Mouse (Mus musculus) heart, embryonic 14.5 days (tissue): Measurements from ENCODE around the gene Dync1h1. TPM values are rescaled to one million over a fixed set of nuclear protein-coding genes. Genes with fewer than 3 reads are reported as not detected.

Experiments
- ATAC-seq: fragments of 200-750 bp; cut with Nextera tagmentation; 2 replicates; pipeline ENCODE4 v1.8.0; 2017; ENCODE audit warnings: low read depth, moderate TSS enrichment; ENCODE audit not compliant: insufficient number of reproducible peaks, insufficient read depth, low FRiP score
- H3K27ac ChIP-seq, 2 experiments: fragments of 200-500 bp in 1 of 2; fragments of 300-500 bp in 1 of 2; sonication (generic) in 1 of 2; replicated peaks in 1 of 2; 2 replicates each; pipeline ENCODE4 v1.5.1; 2012 to 2014; ENCODE audit warnings: low read depth in 2 of 2, low read length in 2 of 2, control low read depth in 1 of 2, mild to moderate bottlenecking in 1 of 2, mixed read lengths in 1 of 2; ENCODE audit not compliant: control insufficient read depth in 1 of 2, insufficient read depth in 1 of 2
- H3K27me3 ChIP-seq: fragments of 300-500 bp; sonication (generic); 2 replicates; pipeline ENCODE4 v1.6.1; 2014; ENCODE audit warnings: mild to moderate bottlenecking, low read length, control low read depth; ENCODE audit not compliant: control insufficient read depth, insufficient read depth
- H3K36me3 ChIP-seq: fragments of 300-500 bp; sonication (generic); 2 replicates; pipeline ENCODE4 v1.6.1; 2014; ENCODE audit warnings: mild to moderate bottlenecking, control low read depth, low read length, mixed read lengths; ENCODE audit not compliant: control insufficient read depth, insufficient read depth
- H3K4me1 ChIP-seq, 2 experiments: fragments of 200-500 bp in 1 of 2; fragments of 300-500 bp in 1 of 2; sonication (generic) in 1 of 2; 2 replicates each; pipeline ENCODE4 v1.6.1; 2012 to 2014; ENCODE audit warnings: low read length in 2 of 2, control low read depth in 1 of 2, mixed read lengths in 1 of 2; ENCODE audit not compliant: control insufficient read depth in 2 of 2, insufficient read depth in 2 of 2
- H3K4me2 ChIP-seq: fragments of 300-500 bp; sonication (generic); 2 replicates; pipeline ENCODE4 v1.6.1; 2014; ENCODE audit warnings: mild to moderate bottlenecking, low read length
- H3K4me3 ChIP-seq, 2 experiments: fragments of 200-500 bp in 1 of 2; fragments of 300-500 bp in 1 of 2; sonication (generic) in 1 of 2; 2 replicates each; pipeline ENCODE4 v1.5.1; 2012 to 2014; ENCODE audit warnings: low read length in 2 of 2, mild to moderate bottlenecking in 2 of 2, control low read depth in 1 of 2, low read depth in 1 of 2, moderate library complexity in 1 of 2; ENCODE audit not compliant: control insufficient read depth in 1 of 2, insufficient read depth in 1 of 2
- H3K9ac ChIP-seq: fragments of 300-500 bp; sonication (generic); 2 replicates; pipeline ENCODE4 v1.6.1; 2014; ENCODE audit warnings: mild to moderate bottlenecking, low read length
- H3K9me3 ChIP-seq: fragments of 300-500 bp; sonication (generic); 2 replicates; pipeline ENCODE4 v1.6.1; 2016; ENCODE audit warnings: low read length, control low read depth; ENCODE audit not compliant: control insufficient read depth
- WGBS: fragments of 180-500 bp; shearing (Covaris S2); extraction: QIAGEN DNeasy Blood & Tissue Kit; methylation state at CpG from one replicate; pipeline ENCODE4 v1.1.7; 2014; 5-methylcytosine and 5-hydroxymethylcytosine counted together
- polyA plus RNA-seq: library from polyadenylated mRNA; unstranded; fragments of >200 nt; fragmentation: Nextera tagmentation; extraction: Ambion mirVana; gene quantifications from 2 replicates; pipeline ENCODE4 v1.2.1, GENCODE M21; 2014

Dync1h1 gene
- polyA plus RNA-seq, 1 experiment from 2014 or later = 55.4 TPM

DNA sequence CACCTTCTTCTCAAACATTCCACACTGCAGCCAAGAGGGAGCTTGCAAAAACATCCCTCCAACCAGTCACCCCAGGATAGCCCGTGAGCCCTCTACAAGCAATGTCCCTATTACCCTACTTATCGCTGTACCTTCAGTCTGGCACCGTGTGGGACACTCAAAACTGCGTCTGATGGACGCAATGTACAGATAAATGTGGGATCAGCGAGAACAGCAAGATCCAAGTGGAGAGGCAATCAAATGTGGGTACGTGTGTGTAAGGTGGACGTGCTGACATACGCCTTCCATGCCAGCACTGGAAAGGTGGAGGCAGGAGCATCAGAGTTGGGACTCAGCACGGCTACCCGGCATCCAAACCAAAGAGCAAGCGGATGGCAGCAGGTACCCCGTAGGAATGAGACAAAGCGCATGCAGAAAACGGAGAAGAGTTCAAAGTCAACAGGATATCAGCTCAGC is 10.4 kb upstream of the Dync1h1 start:
- Histone ChIP-seq H3K9ac (peak overlapping the region; percentile 90), H3K4me2 (peak overlapping the region; percentile 97), H3K9me3 (no peaks in the 10 kb centered on the region), H3K36me3 (0 out of 2 replicates have a peak, but pooled peaks cover 2% of the 10 kb centered on the region), H3K4me3 (peak overlapping the region; percentile 72 to 79), H3K4me1 (peaks cover 0 to 15% of the 10 kb centered on the region in 2 experiments; a peak in 2 of 4 replicates), H3K27me3 (no peaks in the 10 kb centered on the region), H3K27ac (peak overlapping the region; percentile 91 to 94)
- under 1% methylated on average over 15 of the region's 15 CpGs for WGBS
- ATAC-seq = no peak

DNA sequence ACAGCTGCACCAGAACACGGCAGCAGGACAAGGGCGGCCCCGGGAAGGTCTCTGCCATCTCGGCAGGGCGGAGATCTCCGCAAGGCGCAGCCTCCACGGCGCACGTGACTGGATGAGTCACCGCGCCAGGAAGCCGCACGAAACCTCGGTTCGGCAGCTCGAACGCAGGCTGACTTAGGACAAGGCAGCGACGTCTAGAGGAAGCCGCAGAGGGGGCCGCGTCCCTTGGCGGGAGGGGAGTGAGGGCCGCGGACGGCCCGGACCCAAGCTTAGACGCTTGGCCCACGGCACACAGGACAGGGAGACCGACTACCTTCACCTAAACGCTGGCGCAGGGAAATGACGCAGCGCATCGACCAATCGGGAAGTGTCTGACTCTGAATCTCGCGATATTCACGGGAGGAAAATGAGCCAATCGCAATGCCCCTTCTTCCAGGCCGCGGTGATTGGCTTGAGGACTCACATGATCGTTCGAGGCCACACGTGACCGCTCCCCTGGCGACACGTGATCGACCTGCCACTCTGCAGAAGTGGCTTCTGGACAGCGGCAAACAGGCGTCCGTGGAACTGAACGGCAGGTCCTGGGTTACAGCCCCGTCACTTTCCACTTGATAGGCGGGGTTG is 9.9 kb upstream of the Dync1h1 start:
- H3K27me3 ChIP-seq = no peaks in the 10 kb centered on the region
- H3K36me3 ChIP-seq = 0 out of 2 replicates have a peak, but pooled peaks cover 2% of the 10 kb centered on the region
- H3K4me3 ChIP-seq = peak overlapping the region; percentile 72 to 79
- WGBS = under 1% methylated on average over 56 of the region's 56 CpGs
- ATAC-seq = peak; percentile 94
- no peaks in the 10 kb centered on the region for H3K9me3 ChIP-seq
- H3K9ac ChIP-seq = peak overlapping the region; percentile 90
- H3K27ac ChIP-seq = peak overlapping the region; percentile 91 to 94
- H3K4me2 ChIP-seq = peak overlapping the region; percentile 97
- peaks cover 0 to 15% of the 10 kb centered on the region in 2 experiments; a peak in 2 of 4 replicates for H3K4me1 ChIP-seq

DNA sequence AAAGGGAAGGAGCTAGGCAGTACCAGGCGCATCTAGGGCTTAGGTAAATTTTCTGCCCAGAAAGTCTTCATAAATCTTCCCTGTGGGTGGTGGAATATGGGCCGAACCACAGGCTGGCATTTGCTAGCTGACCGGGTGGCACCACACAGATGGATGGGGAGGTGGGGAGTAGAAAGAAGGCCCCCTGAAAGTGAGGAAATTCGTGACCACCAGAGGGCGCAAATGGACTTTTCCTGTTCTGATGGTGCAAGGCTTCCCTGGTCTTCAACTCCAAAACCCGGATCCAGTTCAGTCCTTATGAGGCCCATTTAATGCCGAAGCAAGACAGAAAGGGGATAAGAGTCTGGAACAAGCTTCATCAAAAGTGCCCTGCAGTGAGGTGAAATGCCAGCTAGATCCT is 2.7 kb upstream of the Dync1h1 start:
- Histone ChIP-seq H3K4me3 (no peak overlapping the region), H3K27me3 (0 out of 2 replicates have a peak, but pooled peaks cover 10% of the 10 kb centered on the region), H3K4me2 (no peak overlapping the region), H3K27ac (no peak overlapping the region), H3K4me1 (peaks cover 0 to 12% of the 10 kb centered on the region in 2 experiments; a peak in 2 of 4 replicates), H3K9me3 (no peaks in the 10 kb centered on the region), H3K36me3 (no peaks in the 10 kb centered on the region), H3K9ac (no peak overlapping the region)
- no peak for ATAC-seq
- WGBS = 8% methylated on average over 7 of the region's 7 CpGs

DNA sequence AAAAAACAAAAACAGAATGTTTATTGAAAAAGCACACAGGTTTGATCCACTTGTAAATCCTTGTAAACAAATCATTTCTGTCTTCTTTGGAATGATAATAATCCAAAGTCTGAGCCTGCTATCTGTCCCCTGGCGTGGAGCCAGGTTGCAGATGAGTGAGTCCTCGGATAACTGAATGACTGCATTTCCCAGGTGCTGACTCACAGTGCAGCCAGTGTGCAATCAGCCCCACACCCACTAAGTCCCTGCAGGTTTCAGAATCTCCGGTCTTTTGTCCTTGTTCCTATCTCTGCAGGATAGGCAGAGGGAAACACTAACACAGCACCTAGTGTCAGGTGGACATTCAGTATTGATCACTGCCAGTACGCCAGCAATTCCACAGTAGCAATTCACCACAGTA is 1.5 kb upstream of the Dync1h1 start:
- H3K4me3 ChIP-seq = no peak overlapping the region
- 48% methylated on average over 4 of the region's 4 CpGs for WGBS
- peaks cover 0 to 17% of the 10 kb centered on the region in 2 experiments; a peak in 2 of 4 replicates for H3K4me1 ChIP-seq
- no peak overlapping the region for H3K4me2 ChIP-seq
- ATAC-seq = no peak
- peak overlapping the region; percentile 25; the same call in 1 of the 2 replicates for H3K9ac ChIP-seq
- no peaks in the 10 kb centered on the region for H3K9me3 ChIP-seq
- no peak overlapping the region for H3K27ac ChIP-seq
- no peaks in the 10 kb centered on the region for H3K36me3 ChIP-seq
- H3K27me3 ChIP-seq = 0 out of 2 replicates have a peak, but pooled peaks cover 10% of the 10 kb centered on the region

DNA sequence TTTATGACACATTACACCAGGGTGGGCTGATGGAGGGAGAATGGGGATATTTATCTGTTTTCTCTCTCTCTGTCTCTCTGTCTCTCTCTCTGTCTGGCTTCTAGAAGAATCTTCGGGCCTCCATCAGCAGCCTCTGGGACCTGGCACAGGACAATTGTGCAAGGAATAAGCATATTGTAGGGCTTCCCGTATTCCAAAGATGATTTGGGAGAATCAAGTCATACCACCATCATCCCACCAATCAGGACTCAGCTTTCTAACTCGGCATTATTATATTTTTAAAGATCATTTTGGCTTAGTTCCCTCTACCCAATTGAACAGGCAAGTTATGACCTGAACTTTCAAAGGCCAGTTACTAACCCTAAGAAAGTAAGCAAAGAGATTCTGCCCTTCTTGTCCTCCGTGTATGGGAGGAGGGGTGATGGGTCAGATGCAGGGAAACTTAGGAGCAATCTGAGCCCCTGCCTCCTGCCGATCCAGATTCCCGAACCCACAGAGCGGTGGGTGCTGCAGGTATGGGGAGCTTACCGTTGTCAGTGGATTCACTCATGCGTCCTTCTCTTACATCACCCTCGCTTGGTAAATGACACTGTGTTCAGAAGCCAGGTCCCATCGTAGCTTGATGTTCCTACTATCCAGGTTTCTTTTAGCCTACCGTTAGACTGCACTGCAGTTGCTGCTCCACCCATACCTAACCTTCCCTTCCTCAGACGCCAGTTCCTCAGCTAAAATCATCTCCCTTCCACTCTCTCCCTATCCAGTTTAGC is 844 bp upstream of the Dync1h1 start:
- Histone ChIP-seq H3K4me2 (peak overlapping the region; percentile 96), H3K9ac (peak overlapping the region; percentile 99; the same call in 1 of the 2 replicates), H3K36me3 (no peaks in the 10 kb centered on the region), H3K27ac (no peak overlapping the region), H3K27me3 (0 out of 2 replicates have a peak, but pooled peaks cover 10% of the 10 kb centered on the region), H3K9me3 (no peaks in the 10 kb centered on the region), H3K4me3 (peak overlapping the region; percentile 21 to 97; a peak in 3 of 4 replicates), H3K4me1 (peaks cover 0 to 17% of the 10 kb centered on the region in 2 experiments; a peak in 2 of 4 replicates)
- ATAC-seq = no peak
- WGBS = 47% methylated on average over 13 of the region's 13 CpGs

DNA sequence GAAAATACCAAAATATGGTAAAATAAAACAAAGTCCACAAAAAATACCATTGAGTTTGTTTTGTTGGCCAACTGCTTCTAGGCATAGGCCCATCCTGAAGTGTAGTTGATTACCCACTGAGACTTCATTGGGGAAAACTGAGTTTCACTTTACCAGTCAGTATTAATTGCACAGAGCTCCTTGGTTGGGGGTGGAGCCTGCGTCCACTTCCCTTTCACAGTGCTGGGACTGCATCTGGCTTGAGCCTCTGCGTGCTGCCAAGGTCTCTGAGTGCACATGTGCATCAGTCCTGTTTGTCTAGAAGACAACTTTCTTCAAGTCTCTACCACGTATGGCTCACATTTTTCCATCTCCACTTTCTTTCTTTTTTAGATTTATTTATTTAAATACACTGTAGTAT is 4.9 kb downstream of the Dync1h1 start:
- WGBS = 84% methylated on average over 3 of the region's 3 CpGs
- Histone ChIP-seq H3K4me3 (no peak overlapping the region), H3K27me3 (no peaks in the 10 kb centered on the region), H3K36me3 (peaks cover 15% of the 10 kb centered on the region; the same call in 1 of the 2 replicates), H3K4me2 (no peak overlapping the region), H3K4me1 (peaks cover 2 to 21% of the 10 kb centered on the region in 2 experiments; a peak in 3 of 4 replicates), H3K9me3 (no peaks in the 10 kb centered on the region), H3K27ac (no peak overlapping the region), H3K9ac (no peak overlapping the region)
- ATAC-seq = no peak

DNA sequence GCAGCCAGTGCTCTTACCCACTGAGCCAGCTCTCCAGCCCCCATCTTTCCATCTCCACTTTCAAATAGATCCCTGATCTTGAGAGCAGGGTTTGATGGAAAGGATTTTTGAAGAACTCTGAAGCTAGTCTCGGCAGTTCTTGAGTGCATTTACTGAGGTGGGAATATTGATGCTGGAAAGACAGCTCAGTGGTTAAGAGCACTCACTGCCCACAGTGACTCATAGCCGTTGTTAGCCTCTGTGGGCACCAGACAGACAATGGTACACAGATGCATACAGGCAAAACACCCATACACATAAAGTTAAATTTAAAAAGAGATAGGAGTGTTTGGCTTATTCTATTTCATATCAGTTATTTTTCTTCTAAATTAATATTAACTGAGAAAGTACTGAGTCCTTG is 5.4 kb downstream of the Dync1h1 start:
- Histone ChIP-seq H3K4me1 (peaks cover 2 to 21% of the 10 kb centered on the region in 2 experiments; a peak in 3 of 4 replicates), H3K36me3 (peaks cover 16% of the 10 kb centered on the region), H3K4me2 (no peak overlapping the region), H3K4me3 (no peak overlapping the region), H3K27ac (no peak overlapping the region), H3K9ac (no peak overlapping the region), H3K9me3 (no peaks in the 10 kb centered on the region), H3K27me3 (no peaks in the 10 kb centered on the region)
- no peak for ATAC-seq
- 83% methylated on average over 2 of the region's 2 CpGs for WGBS
